Mouse (Mus musculus) yolk sac, embryonic 10.5 days (tissue): ENCODE data around the gene Nsl1.

ENCODE experiments used
- DNase-seq: peaks from one replicate; pipeline ENCODE4 v3.0.0-alpha.2; 2017; ENCODE audit warnings: low spot score

Nsl1 gene

DNA sequence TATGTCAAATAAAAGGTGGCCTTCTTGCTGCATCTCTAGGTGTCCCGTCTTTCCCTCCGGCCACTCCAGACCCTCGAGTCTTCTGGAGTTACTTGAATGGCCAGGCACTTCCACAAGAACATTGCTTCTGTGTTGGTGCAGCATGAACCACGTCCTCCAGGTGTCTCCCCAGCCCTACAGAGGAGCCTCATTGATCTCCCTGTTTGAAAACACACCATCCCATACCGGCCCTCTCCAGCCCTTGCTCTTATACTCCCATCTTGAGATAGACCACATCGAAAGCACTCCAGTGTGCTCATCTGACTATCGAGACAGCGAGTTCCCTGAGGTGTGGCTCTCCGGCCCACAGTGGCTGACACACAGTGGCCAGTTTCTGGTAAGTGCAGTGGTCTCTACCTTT lies 32.2 kb downstream of the Nsl1 start:
- DNase-seq = no peak

DNA sequence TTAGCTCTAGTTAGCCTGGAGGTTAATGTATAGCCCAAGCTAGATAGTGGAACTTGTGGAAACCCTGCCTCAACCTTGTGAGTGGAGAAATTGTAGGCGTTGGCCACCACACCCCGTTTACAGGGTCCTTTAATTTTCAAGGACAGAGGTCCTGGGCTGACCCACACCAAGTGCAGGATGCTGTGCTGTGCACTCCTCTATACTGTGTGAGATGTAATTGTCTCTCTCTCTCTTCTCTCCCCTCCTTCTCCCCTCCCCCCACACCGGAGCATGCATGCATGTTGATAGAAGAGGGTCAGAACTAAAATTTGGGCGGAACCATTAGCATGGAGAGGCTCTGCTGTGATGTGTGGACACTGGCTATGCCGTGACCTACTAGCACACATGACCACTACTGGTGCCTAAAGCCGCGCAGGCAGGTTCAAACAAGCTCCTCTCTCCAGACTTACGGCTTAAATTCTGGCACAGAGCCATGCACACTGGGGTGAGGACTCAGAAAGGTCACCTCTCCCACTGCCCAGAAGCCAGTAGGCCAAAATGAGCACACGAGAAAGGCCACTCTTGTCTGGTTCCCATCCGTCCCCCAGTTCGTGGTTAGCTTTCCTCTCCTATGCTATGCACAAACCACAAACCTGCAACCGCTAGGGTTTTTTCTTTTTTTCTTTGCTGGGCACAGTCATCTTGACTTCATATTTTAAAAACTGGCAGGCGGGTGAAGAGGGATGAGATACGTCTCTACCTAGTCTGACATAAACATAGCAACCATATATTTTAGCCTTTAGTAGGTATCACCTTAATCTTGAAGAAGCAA lies 34.3 kb downstream of the Nsl1 start:
- DNase-seq = no peak

DNA sequence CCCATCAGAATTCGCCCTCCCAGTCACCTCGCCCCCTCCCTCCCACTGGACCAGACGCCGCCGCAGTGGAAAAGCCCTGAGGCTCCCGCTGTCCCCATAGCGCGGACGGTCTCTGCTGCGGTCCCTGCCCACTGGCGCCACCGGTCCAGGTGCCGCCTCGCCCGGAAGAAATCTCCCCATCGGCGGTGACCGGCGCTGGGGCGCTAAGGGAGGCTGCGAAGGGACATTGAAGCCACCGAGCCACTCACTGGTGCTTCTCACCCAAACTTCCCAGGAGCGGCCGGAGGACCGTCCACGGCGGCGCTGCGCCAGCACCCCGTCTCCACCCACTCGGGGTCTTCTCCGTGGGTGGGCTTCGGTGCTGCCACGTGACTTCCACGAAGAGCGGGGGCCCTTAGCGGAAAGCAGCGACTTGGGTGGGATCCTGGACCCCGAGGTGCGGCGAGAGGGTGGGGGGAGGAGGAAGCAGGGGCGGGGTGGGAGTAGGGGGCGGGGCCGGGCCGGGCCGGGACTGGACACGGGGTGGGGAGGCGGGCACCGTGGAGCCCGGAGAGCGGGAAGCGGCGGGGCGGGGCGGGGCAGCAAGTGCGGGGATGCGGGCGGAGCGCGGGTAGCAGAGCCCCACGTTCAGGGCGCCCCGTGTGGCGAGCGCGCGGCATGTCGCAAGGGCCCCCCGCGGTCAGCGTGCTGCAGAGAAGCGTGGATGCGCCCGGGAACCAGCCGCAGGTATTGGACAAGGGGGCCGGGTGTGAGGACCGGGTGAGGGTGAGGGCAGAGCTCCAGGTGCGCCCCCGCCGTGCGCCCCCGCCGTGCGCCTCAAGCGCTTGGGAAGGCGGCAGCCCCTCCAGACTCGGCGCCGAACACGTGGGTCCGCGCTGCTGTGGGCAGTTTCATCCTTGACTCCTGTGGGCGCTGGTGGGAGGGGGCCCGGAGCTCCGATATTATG lies 35.3 kb downstream of the Nsl1 start, which contains the start of gene Batf3:
Gene Batf3 (plus strand): TSS at position 46 of the 946 bp plus-strand sequence.
- DNase-seq = peak; percentile 56

DNA sequence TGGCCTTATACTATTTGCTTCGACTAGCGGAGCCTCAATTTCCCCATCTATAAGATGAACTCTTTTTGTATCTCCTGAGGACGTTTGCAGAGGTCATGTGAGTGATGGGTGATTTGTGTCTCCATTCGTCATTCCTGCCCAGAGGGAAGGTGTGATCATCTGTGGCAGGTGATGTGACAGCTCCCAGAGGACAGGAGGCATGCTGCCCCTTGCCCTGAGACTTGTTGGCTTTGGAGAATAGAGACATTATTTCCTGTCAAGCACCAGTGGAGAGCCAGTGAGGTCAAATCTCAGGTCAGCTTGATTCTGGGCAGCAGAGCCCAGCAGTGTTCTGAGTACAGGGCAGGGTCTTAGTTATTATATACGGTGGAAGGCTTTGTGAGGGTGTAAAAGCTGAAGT lies 36.3 kb downstream of the Nsl1 start:
- DNase-seq = no peak

DNA sequence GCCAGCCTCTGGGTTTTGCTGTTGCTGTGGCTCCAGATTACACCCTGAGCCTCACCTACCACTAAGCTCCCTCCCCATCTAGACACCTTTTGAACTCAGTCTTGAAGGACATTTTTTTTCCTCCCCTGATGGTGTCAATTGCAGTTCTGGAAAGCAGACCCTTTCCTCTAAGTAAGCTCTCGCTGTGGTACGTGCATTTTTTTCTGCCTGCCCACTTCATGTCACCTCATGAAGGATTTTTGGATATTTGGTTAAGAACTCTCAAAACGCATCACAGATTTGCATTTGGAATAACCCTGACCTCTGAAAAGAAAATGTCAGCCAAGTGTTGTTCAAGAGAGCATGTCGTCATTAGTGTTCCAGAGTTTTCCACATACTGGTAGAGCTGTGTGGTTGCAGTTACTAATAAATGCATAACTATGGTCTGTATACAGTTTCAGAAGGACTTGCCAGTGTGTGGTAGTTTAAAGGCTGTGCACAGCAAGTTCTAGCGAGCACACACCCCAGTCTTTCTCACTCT lies 37.0 kb downstream of the Nsl1 start:
- DNase-seq = no peak

DNA sequence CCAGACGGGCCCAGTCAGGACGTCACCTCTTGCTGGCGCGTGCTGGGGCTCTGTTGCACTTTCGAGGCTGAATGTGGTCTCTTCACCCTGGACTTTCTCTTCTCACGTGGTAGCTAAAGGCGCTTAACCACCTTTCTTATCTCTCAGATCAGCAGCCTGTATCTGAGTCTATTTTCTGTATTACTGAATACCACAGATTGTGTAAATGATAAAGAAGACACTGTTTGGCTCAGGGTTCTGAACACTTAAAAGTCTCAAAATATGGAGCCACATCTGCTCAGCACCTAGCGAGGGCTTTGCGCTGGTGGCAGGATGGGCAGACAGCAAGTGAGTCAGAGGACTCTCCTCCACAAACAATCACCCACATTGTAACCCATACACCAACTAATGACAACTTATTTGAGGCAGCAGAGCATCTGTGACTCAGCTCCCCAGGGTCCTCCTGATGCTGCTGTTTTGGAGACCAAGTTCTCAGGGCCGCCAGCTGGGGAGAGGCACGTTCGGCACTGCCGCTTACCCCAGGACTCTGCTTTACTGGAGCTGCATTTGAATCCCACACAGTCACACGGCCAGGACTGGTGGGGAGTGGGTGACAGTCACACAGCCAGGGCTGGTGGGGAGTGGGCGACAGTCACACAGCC lies 40.0 kb downstream of the Nsl1 start:
- DNase-seq = no peak

DNA sequence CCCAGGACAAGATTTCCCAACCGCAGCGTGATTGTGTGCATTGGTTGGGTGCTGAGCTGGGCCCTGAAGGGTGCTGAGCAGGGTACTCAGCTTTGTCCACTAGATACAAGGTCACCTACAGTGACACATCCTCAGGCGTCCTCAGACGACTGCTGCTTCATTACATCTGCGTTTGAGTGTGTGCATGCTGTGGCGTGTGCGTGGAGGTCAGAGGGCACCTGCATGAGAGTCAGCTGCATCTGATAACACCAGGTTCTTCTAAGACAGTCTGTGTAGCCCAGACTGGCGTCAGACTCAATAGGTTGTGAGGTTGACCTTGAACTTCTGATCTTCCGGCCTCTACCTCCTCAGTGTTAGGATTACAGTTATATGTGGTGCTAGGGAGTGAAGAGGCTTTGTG lies 42.4 kb downstream of the Nsl1 start:
- no peak for DNase-seq

DNA sequence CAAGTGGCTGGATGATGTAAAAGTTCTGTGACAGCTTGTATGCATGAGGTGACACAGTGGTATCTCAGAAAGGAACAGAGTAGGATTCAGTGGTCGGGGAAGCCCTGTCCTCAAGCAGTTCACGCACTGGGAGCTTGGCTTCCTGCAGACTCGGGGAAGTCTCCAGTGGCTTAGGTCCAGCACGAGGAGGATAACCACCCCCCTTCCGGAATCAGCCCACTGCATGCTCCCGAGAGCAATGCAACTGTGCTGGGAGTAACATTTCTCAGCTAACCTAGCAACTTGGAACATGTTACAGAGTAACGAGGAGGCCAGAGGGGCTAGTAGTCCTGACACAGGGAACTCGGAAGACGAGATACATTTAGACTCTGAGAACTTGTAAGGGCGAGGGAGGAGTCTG lies 44.5 kb downstream of the Nsl1 start:
- DNase-seq = no peak

DNA sequence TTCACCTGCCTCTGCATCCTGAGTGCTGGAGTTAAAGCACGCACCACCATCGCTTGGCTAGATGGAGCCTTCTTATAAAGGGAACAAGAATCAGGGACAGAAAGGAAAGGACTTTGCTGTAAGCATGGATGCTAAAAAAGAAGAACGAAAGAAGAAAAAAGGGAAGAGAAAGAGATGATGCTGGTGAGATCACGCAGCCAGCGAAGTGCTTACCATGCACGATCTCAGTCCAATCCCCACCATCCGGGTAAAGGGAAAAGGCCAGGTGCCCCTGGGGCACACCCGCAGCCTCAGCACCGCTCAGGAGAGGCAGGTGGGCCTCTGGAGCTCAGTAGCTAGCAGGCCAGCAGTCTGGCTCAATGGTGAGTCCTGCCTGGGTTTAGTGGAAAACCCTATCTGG lies 47.1 kb downstream of the Nsl1 start:
- no peak for DNase-seq

DNA sequence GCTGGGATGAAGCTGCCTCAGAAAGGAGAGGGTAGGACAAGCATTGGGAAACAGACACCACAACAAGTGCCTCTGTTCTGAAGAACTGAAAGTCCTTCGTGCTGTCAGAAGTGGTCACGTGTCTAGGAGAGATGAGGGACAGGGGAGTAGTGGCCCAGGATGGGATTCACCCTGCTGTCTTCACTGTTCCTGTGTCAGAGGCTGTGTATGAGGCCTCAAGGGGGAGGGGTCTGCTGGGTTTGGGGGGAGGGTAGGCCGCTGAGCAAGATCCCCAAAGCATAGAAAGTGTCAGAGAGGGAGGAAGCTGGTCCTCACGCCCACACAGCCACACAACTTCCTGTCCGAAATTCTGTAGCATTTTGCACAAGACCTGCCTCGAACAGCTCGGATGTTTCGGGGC lies 48.3 kb downstream of the Nsl1 start:
- DNase-seq = no peak

DNA sequence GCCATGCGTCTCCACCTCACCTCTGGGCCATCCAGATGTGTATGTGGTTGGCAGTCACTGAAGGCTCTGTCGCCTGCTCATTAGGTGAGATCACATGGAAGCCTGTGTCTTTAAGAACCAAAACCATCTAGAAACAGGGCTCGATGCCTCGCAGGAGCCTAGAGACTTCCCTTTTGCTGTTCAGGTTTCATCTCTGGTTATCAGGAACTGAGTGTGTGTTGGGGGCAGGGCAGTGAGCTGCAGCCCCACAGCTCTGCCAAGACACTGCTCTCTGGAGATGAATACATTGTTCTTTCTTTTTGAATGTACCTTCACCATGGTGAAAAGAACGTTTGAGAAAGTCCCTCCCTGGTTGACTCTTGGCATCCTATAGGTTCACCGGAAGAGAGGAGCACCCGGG lies 52.1 kb downstream of the Nsl1 start:
- no peak for DNase-seq

DNA sequence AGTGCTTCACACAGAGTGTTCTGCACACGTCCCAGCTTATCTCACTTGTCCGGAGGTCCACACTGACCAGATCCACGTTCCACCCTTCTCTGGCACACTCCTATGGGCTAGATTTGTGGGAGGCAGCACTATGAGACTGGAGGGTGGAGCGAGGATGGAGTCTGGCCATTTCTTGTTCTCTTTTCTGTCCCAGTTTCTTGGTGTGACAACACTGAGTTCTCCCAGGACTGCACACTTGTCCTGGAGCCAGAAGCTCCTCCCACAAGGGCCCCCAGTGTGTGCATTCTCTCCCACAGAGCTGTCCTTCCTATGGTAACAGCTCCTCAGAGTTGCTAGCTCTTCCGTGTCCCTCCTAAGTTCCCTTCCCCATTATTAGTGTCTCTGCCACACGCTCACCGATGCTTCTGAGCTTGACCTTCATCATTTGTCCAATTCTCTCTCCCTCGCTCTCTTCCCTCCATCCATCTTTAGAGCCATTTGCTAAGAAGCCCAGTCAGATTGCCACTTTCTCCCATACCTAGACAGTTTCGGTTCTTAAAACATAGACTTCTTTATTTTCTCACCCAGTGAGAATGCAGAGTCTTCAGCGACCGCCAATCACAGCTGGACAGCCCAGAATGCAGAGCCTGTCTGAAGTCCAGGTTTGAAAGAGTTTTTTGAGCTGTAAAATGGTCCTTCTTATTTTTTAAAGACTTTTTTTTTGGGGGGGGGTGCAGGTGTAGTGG lies 52.9 kb downstream of the Nsl1 start:
- no peak for DNase-seq

DNA sequence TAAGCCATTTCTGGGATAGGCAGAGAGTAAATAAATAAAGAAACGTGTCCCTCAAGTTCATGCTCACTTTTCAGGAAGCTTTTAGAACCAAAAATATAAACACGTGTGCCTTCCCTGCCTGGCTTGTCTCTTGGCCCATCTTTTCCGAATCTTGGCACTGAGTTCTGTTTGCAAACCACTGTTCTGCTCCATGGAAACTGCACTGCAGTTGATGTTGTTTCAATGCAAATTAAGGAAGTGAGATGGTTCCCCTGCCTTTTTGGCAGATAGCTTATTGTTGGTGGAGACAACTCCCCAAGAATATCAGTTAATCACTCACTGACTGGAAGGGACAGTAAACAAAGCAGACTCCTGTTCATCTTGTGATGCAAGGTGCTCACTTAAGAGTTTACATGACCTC lies 59.9 kb downstream of the Nsl1 start:
- no peak for DNase-seq

DNA sequence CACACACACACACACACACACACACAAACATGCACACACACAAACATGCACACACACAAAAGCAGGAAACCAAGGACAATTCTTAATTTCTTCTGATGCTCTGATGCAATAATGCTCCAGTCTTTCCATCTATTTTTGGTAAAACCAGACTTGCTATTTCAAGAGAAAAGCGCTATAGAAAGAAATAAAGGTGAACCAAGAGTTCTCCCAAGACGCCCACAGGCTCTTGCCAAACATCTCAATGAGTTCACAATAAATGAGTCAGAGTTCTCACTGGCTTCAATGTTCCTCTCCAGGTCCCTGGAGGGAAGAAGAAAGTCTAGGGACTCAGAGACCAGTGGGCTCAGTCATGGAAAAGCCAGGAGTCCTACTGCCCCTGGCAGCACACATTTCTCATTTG lies 60.9 kb downstream of the Nsl1 start:
- DNase-seq = no peak

DNA sequence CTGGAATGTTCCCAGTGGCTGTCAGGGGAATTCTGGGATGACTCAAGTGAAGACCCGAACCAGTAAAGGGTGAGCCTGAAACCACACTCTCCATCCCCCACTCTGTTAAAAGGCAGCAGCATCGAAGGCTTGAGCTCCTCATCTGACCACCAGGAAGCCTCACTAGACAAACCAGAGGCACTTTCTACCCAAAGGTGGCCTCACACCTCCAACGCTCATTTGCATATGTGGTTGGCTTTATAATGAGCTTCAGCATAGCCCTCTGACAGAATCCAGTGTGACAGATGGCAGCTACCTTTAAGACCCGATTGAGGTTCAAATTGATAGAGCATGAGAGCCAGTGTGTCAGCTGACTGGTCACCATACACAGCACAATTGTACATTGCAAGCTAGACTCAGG lies 61.5 kb downstream of the Nsl1 start:
- DNase-seq = no peak

DNA sequence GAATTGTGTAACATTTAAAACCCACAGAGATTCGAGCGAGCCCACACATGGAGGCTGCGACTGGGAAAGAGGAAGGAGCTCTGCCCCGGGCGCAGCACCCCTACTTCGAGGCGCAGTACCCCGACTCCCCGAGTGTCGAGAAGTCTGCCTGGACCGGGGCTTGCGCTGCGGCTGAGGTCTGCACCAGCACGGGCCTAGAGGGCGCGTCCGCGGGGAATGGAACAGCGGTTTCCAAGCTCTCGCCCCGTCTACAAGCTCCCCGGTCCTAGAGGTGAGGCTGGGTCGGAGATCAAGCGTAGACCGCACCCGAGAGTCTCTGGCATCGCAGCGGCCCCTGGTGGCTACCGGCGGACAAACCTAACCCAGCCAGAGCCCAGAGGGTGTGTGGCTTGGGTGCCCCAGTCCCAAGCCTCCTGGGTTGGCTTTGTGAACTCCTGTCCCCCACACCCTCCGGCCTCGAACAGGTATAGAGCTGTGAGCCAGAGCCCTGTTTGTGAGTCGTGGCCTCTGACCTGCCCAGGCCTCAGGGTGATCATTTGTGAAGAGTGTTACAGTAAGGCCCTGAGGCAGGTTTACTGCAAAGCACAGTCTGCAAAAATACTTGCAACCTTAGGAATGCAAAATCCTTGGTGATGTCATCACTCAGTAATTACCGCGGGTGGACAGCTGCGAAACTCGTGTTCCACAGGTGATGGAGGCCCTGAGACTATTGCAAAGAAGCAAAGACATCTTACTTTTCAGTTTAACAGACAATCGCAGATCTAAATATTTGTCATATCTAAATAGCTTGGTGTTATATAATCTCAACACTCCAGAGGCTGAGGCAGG lies 63.2 kb downstream of the Nsl1 start:
- DNase-seq = peak; percentile 72

DNA sequence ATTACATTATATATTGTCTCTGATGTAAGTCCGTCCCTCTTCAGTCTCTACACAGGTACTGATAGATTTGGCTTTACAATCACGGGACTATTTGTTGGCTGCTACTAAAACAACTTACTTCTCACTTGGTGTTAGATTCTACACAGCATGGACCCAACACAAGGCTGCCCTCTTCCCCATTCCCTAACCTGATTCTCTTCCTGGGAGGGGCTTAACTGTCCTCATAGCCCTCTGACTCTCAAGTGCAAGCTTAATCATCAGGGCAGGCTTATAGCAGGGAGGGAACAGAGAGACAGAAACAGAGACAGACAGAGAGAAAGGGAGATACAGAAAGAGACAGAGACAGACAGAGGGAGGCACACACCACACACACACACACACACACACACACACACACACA lies 68.9 kb downstream of the Nsl1 start:
- DNase-seq = no peak

DNA sequence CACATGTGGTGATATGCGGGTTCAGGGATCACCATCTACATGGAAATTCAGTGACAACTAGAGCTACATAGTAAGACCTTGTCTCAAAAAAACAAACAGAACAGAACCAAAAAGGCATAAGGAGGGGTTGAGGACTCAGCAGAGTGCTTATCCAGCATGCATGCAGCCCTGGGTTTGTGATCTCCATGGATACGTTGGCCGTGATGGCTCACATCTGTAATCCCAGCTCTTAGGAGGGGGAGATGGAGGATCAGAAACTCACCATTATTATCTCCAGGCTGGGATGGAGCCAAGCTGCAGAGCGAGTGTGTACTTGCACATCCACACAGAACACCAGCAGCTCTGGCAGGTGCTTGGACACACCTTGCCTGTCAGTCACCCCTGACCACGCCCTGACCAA lies 69.4 kb downstream of the Nsl1 start:
- DNase-seq = no peak

DNA sequence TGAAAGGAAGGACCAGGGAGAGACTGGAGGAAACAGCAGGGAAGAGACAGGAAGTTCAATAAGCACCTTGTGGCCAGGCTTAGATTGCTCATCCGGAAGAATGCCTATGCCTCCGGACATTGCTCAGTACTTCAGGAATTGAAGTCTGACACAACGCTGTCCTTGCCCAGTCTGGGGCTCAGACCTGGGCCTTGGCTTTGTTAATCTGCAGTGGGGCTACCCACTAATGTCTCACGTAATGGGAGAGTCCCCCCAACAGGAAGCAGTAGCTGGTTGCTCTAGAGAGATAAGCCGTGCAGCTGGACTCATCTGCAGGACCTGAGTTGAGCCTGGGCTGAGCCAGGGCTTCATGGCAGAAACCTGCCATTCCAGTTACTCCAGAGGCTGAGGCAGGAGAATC lies 70.1 kb downstream of the Nsl1 start:
- no peak for DNase-seq

DNA sequence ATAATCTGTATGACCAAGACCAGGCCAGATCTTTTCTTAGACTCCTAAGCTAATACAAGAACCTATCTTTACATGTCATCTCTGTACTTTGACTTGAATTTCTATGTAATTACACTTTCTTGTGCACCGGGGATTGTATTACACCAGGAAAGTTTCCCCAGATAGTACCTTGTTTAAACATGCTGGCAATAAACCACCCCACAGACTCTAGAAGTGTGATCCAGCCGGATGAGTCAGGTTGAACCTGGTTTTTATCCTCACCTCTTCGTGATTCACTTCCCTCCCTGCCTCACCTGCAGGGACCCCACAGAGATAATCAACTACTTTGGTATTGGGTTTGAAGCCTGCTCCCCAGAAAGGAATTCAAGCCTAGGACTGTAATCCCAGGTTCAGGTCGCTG lies 72.6 kb downstream of the Nsl1 start:
- DNase-seq = no peak
